Comparison of ENCODE assay signal across 22 mouse cellular contexts in the genomic region with DNA sequence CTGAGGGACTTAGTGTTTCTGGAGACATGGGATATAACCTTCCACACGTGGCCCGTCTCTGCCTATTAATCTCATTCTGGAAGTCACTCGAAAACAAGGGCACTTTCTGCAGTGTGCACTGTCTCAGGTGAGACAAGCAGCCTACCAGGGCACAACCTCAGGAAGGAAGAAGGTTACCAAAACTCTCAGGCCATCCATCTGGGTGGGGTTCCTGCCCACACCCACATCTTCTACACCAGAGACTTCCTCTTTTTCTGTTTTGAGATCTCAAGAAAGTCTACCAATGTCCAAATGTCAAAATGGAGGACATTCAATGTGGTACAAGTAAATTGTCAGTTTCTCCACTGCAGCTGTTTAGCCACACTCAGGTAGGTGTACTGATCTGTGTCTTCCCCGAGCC. TPM values are rescaled to one million over a fixed set of nuclear protein-coding genes. Genes with fewer than 3 reads are reported as not detected.
DNase-seq lines count a peak whose midpoint lies in the region; ATAC-seq and TF ChIP-seq lines count a peak whose summit lies in the region.
"Had no signal": no experiment of that assay in that cellular context is flagged by ENCODE, and none has a peak within 500 bp of the region (broad histone marks: within the 10 kb centered on the region; RNA-seq: fewer than 3 reads in every experiment).

No protein-coding gene starts in this region.

- H3K9ac ChIP-seq in kidney, embryonic 14.5 days (ENCODE audit: low read depth, low read length) = no peak overlapping the region
- H3K9ac ChIP-seq: embryonic facial prominence, embryonic 13.5 days; forebrain, postnatal 0 days; heart, embryonic 12.5 days; hindbrain, embryonic 15.5 days; limb, embryonic 13.5 days; liver, embryonic 14.5 days; midbrain, embryonic 12.5 days had no signal

- H3K4me3 ChIP-seq in bone marrow, adult 2 months (replicated peaks; ENCODE audit: control insufficient read depth, low read depth, low read length) = no peak overlapping the region
- no peak overlapping the region for H3K4me3 ChIP-seq in kidney, embryonic 14.5 days (ENCODE audit: low read length)
- H3K4me3 ChIP-seq in midbrain, embryonic 10.5 days = no peak overlapping the region
- H3K4me3 ChIP-seq: embryonic facial prominence, embryonic 13.5 days; heart, embryonic 12.5 days; hindbrain, embryonic 15.5 days; limb, embryonic 13.5 days; midbrain, embryonic 12.5 days; myocyte had no signal

- H3K27me3 ChIP-seq in kidney, embryonic 14.5 days (ENCODE audit: control insufficient read depth, insufficient read depth, low read length) = no peaks in the 10 kb centered on the region
- H3K27me3 ChIP-seq in midbrain, embryonic 10.5 days (ENCODE audit: low read depth, poor library complexity, severe bottlenecking) = no peaks in the 10 kb centered on the region; the same call in 1 of the 2 replicates
- H3K27me3 ChIP-seq: embryonic facial prominence, embryonic 13.5 days; hindbrain, embryonic 15.5 days; limb, embryonic 13.5 days; midbrain, embryonic 12.5 days had no signal

- no peak overlapping the region for H3K4me2 ChIP-seq in kidney, embryonic 14.5 days (replicated peaks; ENCODE audit: low read depth, low read length)
- H3K4me2 ChIP-seq: embryonic facial prominence, embryonic 13.5 days; heart, embryonic 12.5 days; hindbrain, embryonic 15.5 days; limb, embryonic 13.5 days; midbrain, embryonic 12.5 days had no signal

- peak overlapping the region; percentile 68; the same call in 1 of the 2 replicates for H3K27ac ChIP-seq in bone marrow, adult 2 months (ENCODE audit: control insufficient read depth, insufficient read depth, low read depth, low read length, poor library complexity)
- H3K27ac ChIP-seq in kidney, embryonic 14.5 days (ENCODE audit: low read depth, low read length) = no peak overlapping the region
- H3K27ac ChIP-seq in midbrain, embryonic 10.5 days (replicated peaks) = no peak overlapping the region
- H3K27ac ChIP-seq: embryonic facial prominence, embryonic 13.5 days; hindbrain, embryonic 15.5 days; limb, embryonic 13.5 days; liver, embryonic 14.5 days; midbrain, embryonic 12.5 days had no signal

- WGBS in bone marrow, adult 2 months = 8% methylated on average over 4 of the region's 4 CpGs
- WGBS in kidney, embryonic 14.5 days = 76% methylated on average over 4 of the region's 4 CpGs
- 86% methylated on average over 4 of the region's 4 CpGs for WGBS in midbrain, embryonic 10.5 days

- ATAC-seq in monocyte, adult 5-6 weeks (replicated peaks; ENCODE audit: insufficient number of reproducible peaks, low FRiP score, low TSS enrichment, poor library complexity, severe bottlenecking) = peak; percentile 71
- ATAC-seq in kidney, embryonic 14.5 days (ENCODE audit: low FRiP score, low TSS enrichment) = no peak
- ATAC-seq: forebrain, postnatal 0 days; intestine, embryonic 16.5 days; lung, postnatal 0 days had no signal

- H3K36me3 ChIP-seq in kidney, embryonic 14.5 days (ENCODE audit: control insufficient read depth, insufficient read depth, low read length) = no peaks in the 10 kb centered on the region
- H3K36me3 ChIP-seq in midbrain, embryonic 10.5 days = no peaks in the 10 kb centered on the region
- H3K36me3 ChIP-seq: embryonic facial prominence, embryonic 13.5 days; heart, embryonic 12.5 days; hindbrain, embryonic 15.5 days; limb, embryonic 13.5 days; midbrain, embryonic 12.5 days had no signal

- DNase-seq in spleen, adult 18-20 months = peak; percentile 38 to 51
- DNase-seq in spleen, adult 12 weeks (ENCODE audit: low spot score) = no peak
- DNase-seq in gastrocnemius, postnatal 10 days = no peak
- DNase-seq in midbrain, embryonic 10.5 days (ENCODE audit: low spot score) = no peak
- DNase-seq: adrenal gland, adult 8-10 months; cerebellum, adult 9-11 months; forebrain, postnatal 0 days; heart, adult 11 months; right cerebral cortex, postnatal 14 days; thymus, postnatal 25 days had no signal

- TF ChIP-seq CTCF in bone marrow, adult 2 months (IDR thresholded peaks at IDR 0.05; ENCODE audit: control insufficient read depth, insufficient read depth, low read length) = no peak

- H3K9me3 ChIP-seq in kidney, embryonic 14.5 days (ENCODE audit: control insufficient read depth, low read length) = no peaks in the 10 kb centered on the region
- H3K9me3 ChIP-seq in midbrain, embryonic 10.5 days (replicated peaks) = no peaks in the 10 kb centered on the region
- H3K9me3 ChIP-seq: embryonic facial prominence, embryonic 13.5 days; heart, embryonic 12.5 days; hindbrain, embryonic 15.5 days; limb, embryonic 13.5 days; midbrain, embryonic 12.5 days had no signal

- TF ChIP-seq POLR2A in bone marrow, adult 2 months (IDR thresholded peaks at IDR 0.05; ENCODE audit: borderline replicate concordance, control insufficient read depth, low read depth, low read length) = no peak

- peaks cover 4% of the 10 kb centered on the region; the same call in 1 of the 2 replicates for H3K4me1 ChIP-seq in bone marrow, adult 2 months (ENCODE audit: control insufficient read depth, insufficient read depth, low read length)
- peaks cover 2% of the 10 kb centered on the region; the same call in 1 of the 2 replicates for H3K4me1 ChIP-seq in kidney, embryonic 14.5 days (ENCODE audit: control insufficient read depth, insufficient read depth, low read length)
- peaks cover 26% of the 10 kb centered on the region for H3K4me1 ChIP-seq in midbrain, embryonic 10.5 days

RNA-seq across cellular contexts. Expression of gene Rnf144a, which starts 3.3 kb away (rescaled TPM):
- polyA plus RNA-seq in bone marrow, adult 2 months (2011; ENCODE audit: insufficient read depth, insufficient read length, low replicate concordance, missing spikeins) = 7.6 and 13.2 TPM in 2 replicates
- total RNA-seq in monocyte, adult 5-6 weeks (2017) = 28.8 to 54.1 TPM (median 31.5 TPM) in 3 replicates
- polyA plus RNA-seq in kidney, embryonic 14.5 days (2014; fragmentation: Nextera tagmentation; extraction: Ambion mirVana) = 26.2 and 29.8 TPM in 2 replicates
- total RNA-seq in gastrocnemius, postnatal 10 days (2021) = 10 to 100 TPM; 29.0 to 39.4 TPM
- polyA plus RNA-seq in midbrain, embryonic 10.5 days (2016; fragmentation: Nextera tagmentation; extraction: Ambion mirVana) = 35.5 and 35.6 TPM in 2 replicates
- polyA plus RNA-seq: myocyte had no signal

RNA-seq across cellular contexts. Expression of gene Rsad2, which starts 37.9 kb away (rescaled TPM):
- 114 and 157 TPM in 2 replicates for polyA plus RNA-seq in bone marrow, adult 2 months (2011; ENCODE audit: insufficient read depth, insufficient read length, low replicate concordance, missing spikeins)
- 5.8 to 27.1 TPM (median 20.9 TPM) in 3 replicates for total RNA-seq in monocyte, adult 5-6 weeks (2017)
- 16.6 and 17.1 TPM in 2 replicates for polyA plus RNA-seq in kidney, embryonic 14.5 days (2014; fragmentation: Nextera tagmentation; extraction: Ambion mirVana)
- total RNA-seq in gastrocnemius, postnatal 10 days (2021) = 1 to 10 TPM in 1 of 2 experiments, under 1 TPM in 1; 0.92 to 1.4 TPM
- polyA plus RNA-seq in midbrain, embryonic 10.5 days (2016; fragmentation: Nextera tagmentation; extraction: Ambion mirVana) = 0.14 and 0.35 TPM in 2 replicates

RNA-seq across cellular contexts. Expression of gene Cmpk2, which starts 50.7 kb away (rescaled TPM):
- 24.7 and 27.8 TPM in 2 replicates for polyA plus RNA-seq in bone marrow, adult 2 months (2011; ENCODE audit: insufficient read depth, insufficient read length, low replicate concordance, missing spikeins)
- 7.0 to 25.9 TPM (median 14.3 TPM) in 3 replicates for total RNA-seq in monocyte, adult 5-6 weeks (2017)
- polyA plus RNA-seq in kidney, embryonic 14.5 days (2014; fragmentation: Nextera tagmentation; extraction: Ambion mirVana) = 7.3 and 9.7 TPM in 2 replicates
- 1 to 10 TPM; 3.5 to 4.3 TPM for total RNA-seq in gastrocnemius, postnatal 10 days (2021)
- polyA plus RNA-seq in midbrain, embryonic 10.5 days (2016; fragmentation: Nextera tagmentation; extraction: Ambion mirVana) = 4.2 and 6.2 TPM in 2 replicates
- polyA plus RNA-seq: myocyte had no signal

Comparison
In these comparisons a context has a peak if more than half of its experiments do, and no peak if none do; other contexts are left out.
1. DNase-seq: peak in spleen, adult 18-20 months (2 of 2); none in spleen, adult 12 weeks (single experiment), gastrocnemius, postnatal 10 days (single experiment) and midbrain, embryonic 10.5 days (single experiment).
2. RNA of gene Rsad2, which starts 37.9 kb away (polyA plus RNA-seq): 114 to 157 TPM in bone marrow, adult 2 months and 16.6 to 17.1 TPM in kidney, embryonic 14.5 days; 0.14 to 0.35 TPM in midbrain, embryonic 10.5 days; every median in the first group is over 10 times any median in the second.